Mouse (Mus musculus): ENCODE results near the gene Arid1b.
A peak's percentile ranks its signal among the peaks of the same experiment; 100 is the strongest.

The Arid1b gene

DNA sequence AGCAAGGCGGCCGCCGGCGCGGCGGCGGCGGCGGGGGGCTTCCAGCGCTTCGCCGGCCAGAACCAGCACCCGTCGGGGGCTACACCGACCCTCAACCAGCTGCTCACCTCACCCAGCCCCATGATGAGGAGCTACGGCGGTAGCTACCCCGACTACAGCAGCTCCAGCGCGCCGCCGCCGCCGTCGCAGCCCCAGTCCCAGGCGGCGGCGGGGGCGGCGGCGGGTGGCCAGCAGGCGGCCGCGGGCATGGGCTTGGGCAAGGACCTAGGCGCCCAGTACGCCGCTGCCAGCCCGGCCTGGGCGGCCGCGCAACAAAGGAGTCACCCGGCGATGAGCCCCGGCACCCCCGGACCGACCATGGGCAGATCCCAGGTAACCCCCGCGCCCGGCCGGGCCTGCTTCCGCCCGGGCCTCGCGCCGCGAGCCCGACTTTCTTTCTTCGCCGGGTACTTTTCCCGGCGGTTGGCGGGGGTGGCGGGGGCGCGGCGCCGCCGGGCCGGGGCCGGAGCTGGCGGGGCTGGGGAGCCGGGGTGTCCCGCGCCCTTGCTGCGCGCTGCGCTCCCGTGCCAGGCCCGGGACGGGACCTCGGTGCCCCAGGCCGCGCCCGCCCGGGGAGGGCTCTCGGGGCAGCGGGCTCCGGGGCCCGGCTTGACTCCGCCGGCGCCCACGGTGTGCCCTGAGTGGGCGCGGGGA is 2.1 kb downstream of the Arid1b start:
- peak; percentile 66 to 80 for DNase-seq

DNA sequence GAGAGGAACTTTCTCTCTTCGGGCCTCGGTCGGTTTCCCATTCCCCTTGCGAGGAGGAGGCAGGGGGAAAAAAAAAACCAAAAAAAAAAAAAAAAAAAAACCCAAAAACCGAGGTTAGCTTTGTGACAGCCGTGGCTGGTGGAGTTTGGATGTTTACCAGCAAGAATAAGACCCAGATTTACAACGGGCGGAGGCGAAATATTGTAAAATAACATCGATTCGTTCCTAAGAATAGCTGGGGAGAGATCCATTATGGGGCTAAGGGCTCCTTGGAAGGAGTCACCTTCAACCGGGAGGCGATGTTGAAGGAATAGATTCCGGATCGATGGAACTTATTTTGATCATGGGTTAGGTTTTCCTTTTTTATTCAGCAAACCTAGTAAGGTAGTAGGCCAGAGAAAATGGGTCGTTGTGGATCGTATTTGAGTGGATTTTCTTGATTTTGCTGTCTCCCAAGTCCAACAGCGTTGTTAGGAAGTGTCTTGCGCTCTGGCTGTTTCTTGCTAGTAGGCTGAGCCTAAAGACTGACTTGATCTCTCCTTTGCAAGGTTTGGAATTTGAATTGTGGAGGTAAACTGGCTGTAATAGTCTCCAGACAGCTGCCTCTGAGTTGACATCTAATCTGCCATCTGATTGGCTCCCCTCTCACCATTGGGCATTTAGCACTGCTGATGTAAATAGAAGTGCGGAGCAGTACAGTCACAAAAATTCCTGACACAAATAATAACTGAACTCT is 2.9 kb downstream of the Arid1b start:
- DNase-seq, result peak in 1 of 2 experiments; percentile 47

DNA sequence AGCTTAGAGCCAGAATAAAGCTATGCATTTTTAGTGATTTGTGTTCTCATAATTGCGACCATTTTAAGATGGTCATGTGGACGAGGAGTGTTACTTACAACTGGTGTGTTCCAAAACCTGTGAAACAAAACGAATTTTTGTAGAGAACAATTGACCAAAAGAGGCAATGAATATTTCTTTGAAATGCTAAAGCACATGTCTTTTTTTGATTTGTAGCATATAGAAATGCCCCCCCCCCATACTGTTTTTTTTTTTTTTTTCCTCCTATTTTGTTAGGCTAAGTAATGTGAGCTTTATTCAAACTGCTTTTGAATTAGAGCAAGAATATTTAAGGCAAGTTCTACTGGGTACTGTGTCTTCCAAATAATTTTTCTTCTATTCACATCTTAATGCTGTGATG is 3.8 kb downstream of the Arid1b start:
- DNase-seq, result no peak

DNA sequence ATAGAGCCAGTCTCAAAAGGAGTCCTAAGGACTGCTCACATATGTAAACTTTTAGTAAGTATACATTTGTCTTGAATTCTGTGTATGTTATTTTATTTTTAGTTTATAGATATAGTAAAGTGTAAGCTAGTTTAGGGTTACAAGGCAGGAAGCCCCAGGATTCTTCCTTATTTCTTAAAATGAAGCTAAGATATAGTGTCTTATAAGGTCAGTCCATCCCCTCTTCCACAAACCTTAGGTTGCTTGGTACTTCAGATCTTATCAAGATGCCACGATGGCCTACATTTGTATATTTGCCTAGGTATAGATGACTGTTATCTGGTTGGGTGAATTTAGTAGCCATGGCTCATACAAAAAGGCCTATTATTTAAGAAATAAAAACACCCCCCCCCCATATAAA is 5.1 kb downstream of the Arid1b start:
- DNase-seq, result no peak

DNA sequence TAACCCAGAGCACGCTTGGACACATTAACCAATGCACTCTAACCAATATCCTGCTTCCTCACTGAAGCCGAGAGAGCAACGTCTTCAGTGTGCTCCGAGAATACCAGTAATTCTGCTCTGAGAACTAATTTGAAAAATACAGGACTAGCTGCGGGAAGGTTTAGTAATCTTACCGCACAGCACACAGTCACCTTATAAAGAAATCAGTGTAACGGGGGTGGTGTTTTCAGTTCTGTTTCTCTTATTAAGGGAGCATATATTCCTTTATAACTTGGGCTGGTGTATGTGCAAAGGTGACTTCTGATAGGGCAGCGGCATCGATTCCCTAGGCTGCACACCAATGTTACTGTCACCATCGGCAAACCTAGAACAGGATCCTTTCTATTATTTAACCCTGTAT is 5.9 kb downstream of the Arid1b start:
- no peak for DNase-seq

DNA sequence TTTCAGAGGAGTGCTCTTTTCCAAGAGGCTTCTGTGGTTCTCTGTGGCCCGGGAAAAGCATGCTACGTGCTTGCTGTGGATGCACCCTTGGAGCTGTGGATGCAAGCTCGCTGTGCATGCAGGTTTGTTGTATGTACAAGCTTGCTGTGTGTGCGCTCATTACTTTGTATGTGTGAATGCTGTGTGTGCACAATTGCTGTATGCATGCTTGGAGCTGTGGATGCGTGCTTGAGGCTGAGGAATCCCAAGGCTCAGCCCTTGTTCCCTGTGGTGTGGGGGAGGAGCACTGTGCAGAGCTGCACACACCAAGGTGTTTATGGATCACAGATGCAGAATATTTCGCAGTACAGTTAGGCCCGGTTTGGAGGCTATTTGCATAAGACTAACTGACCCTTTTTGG is 6.7 kb downstream of the Arid1b start:
- DNase-seq, result peak in 1 of 2 experiments; percentile 49

DNA sequence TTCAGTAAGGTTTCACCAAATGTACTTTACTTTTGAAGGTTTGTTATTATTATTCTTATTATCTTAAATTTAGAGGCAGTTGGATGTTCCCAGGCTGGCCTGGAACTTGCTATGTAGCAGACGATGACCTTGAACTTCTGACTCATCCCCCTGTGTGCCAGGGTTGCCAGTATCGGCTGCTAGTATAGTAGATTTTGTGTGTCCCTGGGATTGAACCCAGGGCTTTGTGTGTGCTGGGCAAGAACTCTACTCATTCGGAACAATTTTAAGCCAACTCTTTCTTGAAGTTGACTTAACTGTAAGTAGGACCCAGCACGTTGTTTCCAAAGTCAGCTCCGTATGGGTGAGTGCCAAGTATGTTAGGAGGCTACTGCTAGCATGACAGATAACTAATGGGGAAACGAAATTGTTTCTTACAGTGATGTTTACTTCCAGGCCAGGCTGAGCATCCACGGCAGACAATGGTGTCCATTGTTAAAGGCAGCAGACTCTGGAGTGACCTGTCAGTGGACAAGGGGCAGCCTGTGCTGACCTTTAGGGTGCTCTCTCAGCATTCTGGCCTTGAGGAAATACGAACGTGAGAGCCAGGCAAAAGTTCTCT is 7.5 kb downstream of the Arid1b start:
- DNase-seq, result no peak

DNA sequence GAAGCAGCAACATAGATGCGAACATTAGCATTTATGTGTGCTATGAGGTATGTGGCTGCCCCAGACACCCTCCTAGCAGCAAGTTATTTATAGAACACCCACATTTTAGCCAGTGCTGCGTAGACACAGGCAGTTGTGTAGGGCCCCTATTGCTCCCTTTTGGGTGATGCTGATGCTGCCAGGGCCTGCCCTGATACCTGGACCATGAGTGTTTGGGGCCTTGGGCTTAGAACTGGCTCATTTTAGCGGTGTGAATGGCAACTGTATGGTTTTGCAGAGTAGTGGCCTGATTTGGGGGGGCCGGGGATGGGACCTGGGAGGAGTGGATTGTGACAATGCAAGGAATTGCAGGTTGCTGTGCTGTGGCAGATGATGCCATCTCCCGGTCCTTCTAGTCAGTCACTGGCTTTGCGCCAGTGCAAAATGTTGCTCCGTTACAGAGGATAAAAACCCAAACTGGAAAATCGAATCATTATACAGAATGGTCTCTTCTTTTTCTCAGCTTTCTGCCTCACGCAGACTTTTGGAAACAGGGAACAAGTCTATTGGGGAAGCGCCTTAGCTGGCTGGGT is 8.9 kb downstream of the Arid1b start:
- DNase-seq, result no peak

DNA sequence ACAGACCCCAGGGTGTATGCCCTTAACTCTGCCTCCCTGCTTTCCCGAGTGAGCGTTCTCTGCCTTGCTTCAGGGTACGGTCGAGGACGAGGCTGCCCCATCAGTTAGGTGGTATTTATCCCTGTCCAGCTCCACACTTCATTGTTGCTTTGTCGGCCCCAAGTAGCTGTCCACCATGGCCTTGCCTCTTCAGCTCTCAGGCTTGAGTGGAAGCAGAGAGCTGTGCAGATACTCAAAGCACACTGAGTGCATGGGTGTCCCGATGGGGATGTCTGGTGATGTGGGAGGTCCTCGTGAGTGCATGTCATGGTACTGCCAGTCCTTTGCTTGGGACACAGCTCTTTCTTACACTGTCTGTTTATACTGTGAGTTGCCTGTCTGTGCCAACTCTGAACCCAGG is 10.1 kb downstream of the Arid1b start:
- DNase-seq, result no peak

DNA sequence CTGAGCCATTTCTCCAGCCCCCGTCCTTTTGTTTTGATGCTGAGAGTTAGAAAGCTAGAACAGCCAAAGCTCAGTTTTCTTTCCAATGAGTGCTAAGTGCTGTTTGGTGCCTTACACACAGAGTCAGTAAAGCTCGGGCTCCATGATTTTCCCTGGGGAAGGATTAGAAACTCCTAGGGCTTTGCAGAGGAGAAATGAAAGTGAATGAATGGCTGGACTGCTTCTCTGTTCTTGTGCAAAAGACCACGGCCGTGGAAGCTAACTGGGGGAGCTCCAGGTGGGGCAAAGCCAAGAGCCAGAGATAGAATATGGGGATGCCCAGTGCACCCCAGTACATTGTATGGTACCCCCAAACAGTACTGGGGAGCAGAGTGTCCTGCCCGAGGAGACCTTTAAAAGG is 10.6 kb downstream of the Arid1b start:
- no peak for DNase-seq

DNA sequence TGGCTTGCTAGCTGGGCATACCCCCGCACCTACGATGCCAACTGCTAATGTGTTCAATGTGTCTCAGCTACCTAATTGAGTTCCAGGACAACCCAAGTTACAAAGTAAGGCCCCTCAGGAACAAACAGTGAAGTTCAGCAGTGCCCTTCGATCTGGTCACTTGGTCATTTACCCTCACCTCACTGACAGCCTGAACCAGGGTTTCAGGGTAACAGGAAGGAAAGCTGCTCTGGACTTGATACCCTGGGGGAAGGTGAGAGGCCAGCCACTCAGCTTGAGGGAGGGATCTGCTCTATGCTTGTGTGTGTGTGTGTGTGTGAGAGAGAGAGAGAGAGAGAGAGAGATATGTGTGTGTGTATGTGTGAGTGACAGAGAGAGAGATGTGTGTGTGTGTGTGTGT is 11.2 kb downstream of the Arid1b start:
- no peak for DNase-seq

DNA sequence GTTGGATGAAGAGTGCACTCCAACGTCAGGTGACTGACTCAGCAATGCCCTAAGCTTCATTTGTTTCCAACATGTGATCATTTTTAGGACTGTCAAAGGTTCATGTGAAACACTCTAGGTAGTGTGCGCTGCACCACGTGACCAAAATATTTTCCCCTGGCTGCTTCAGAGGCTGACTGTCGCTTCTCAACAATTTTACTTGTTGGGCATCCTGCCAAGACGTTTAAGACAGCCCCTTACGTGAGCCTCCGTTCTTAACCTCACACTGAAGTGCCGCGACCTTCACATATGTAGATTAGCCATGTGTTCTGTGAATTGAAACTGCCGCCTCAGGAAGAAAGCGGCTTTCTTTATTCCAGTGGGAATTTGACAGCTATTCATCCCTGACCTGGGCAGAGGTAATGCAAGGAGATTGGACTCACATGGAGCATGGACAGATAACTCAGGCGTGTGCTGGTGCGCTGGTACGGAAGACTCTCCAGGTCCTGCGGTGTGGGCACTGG is 13.1 kb downstream of the Arid1b start:
- DNase-seq, result peak; percentile 52 to 64

DNA sequence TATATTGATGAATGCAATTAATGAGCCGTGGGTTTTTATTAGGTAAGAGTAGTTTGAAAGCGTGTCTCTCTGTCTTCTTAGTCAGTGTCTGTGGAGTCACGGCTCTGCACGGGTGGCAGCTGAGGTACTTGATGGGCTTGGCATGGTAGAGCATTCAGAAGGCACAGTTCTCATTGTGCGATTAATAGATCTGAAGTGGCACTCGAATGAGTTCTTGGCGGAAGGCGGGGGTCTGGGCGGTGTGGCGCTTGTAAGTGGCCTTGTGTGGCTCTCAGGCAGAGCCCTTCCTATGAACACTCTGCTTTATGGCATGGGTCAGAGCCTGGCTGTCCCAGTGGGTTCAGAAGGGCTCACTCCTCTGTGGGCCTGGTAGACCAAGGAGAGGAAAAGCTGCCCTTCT is 14.1 kb downstream of the Arid1b start:
- no peak for DNase-seq

DNA sequence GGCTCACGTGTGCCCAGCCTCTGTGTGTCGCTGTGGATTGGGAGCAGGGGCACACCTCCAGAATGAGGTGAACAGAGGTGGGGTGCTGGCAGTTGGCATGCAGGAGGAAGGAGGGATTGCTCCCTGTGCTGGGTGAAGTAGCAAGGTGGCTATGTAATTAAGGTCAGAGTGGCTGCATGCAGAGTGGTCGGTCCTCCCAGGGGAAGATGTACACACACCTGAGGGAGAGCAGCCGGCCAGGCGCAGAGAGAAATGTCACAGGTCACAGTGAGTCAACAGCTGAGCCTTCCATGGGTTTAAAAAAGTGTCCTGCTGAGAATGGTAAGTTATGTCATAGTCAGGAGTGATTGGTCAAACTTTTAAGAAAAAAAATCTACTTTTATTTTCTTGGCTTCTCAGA is 14.6 kb downstream of the Arid1b start:
- no peak for DNase-seq

DNA sequence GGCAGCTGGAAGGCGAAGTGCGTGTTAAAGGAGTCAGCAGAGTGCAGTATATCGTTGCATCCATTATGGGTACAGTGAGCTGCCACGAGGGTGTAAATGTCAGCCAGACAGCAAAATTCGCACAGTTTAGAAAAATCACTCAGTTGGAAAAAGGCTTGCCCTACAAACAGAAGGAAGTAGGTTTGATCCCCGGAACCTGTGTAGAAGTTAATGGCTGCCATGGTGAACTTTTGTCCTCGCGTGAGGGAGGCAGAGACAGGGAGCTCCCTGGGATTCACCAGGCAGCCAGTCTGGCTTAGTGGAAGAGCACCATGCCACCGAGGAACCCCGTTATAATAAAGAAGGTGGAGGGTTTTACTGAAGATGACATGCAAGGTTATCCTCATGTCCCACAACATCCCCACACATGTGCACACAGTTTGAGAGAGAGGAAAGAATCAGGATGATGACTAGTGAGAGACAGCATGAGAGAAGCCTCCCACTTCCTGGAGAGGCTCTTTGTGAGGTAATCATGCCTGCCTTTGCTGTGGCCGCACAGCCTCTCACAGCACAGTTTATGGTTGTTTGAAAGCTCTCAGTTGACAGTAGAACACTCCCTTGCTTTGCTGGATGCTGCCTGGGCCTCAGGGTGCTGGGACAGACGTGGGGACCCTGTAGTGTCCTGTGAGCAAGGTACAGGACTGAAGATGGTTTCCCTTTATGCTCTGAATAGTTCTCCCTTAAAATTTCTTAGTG is 15.6 kb downstream of the Arid1b start:
- no peak for DNase-seq

DNA sequence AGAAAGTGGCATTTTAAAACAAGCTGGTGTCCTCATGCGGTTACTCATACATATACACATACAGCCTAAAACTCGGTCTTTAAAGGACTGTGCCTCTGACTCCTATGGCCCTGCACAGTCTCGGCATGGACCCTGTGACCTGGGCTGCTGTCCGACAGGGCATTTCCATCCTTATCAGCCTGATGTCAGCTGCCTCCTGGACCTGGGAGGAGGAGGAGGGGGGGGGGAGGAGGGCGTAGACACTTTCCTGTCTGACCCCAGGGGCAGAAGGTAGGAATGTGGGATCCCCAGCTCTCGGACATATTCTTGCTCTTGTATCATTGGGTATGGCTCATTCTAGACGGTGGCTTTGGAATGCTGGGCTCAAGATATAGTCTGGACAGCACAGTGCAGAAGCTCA is 16.6 kb downstream of the Arid1b start:
- DNase-seq, result no peak

DNA sequence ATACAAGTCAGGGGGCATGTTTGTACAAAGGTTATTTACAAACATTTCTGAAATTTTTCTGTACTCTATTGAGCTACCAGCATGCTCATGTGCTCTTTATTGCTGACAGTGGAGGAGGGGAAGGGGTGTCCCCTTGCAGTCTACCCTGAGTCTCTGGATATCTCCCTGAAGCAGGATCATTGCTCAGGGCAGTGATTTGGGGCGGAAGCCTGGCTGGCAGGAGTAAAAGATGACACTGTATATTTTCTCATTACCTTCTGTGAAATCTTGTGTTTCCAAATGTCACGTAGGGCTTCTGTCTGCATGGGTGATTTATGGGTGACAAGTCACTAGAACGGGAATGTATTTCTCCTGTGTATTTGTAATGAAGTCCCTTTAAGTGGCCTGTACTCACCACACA is 18.0 kb downstream of the Arid1b start:
- DNase-seq, result no peak

DNA sequence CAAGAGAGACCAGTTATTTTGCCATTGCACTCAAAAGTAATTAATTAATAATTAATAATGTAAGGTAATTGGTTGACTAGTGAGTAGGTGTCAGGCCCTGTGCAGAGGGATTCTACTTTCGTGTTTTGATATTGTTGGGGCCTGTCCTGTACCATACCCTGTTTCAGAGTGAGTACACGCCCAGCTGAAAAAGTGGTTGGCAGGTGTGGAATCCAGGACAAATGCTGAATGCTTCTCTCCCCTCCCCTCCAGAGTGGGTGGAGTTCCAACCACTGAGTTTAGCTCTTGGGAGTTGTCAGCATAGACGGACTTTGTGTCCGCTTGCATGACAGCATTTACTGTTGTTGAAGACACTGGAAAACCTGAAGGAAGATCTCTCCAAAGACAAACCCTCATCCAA is 18.4 kb downstream of the Arid1b start:
- DNase-seq, result no peak

DNA sequence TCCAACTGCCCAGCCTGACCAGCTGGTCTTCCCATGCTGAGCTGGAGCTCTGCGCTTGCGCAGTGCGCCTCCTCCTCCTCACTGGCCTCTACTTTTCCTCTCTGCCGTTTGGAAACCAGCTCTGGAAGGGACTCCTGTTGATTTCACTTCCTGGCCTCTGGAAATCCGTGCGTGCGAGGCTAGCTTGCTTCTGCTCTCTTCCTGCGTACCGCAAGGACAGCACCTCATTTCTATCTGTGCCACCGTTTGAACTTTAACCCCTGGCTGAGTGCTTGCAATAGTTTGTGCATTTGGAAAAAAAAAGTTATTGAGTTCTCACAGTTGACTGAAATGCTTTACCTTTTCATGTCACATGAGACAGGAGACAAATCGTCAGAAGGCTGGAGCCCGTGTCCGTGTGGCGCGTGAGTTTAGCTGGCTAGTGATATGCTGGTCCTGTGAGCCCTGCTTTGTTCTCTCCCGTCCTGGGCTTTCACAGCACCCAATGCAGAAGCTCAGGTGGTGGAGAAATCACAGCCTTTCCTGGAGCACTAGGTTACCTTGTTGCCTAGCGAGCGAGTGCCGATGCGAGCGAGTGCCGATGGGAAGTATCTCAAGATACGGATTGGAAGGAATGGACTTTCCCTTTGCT is 20.3 kb downstream of the Arid1b start:
- no peak for DNase-seq

DNA sequence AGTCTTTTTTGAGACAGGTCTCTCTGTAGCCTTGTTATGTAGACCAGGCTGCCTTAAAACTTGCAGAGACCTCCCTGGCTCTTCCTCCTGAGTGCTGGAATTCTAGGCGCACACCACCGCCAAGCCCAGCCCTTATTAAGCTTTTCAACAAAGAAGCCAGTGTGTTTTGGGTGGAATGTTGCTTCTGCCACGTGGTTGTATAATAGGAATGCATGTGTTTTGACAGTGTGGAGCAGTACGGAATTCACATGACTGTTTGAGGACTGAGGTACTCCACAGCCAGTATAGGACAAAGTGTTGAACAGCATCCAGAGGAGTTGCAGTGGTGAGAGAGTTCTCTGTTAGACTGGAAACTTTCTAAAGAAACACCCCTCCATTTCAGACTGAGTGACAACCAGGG is 22.3 kb downstream of the Arid1b start:
- DNase-seq, result no peak

DNA sequence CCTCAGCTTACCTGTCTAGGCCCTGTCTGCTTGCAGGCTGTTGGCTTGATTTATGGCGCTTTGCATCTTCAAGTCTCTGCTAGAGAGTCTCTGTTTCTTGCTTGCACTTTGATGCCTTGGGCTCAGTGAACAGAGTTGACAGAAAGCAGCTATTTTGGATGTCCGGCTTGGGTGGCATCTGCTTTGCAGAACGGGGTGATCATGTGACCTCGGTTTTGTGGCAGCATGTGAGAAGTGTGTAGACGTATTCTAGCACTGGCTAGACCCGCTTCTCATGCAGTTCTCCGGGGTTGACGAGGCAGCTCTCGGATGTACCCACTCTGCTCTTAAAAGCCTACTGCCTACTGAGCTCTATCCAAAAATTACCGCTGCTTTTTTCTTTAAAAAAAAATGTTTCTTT is 22.9 kb downstream of the Arid1b start:
- DNase-seq, result no peak

DNA sequence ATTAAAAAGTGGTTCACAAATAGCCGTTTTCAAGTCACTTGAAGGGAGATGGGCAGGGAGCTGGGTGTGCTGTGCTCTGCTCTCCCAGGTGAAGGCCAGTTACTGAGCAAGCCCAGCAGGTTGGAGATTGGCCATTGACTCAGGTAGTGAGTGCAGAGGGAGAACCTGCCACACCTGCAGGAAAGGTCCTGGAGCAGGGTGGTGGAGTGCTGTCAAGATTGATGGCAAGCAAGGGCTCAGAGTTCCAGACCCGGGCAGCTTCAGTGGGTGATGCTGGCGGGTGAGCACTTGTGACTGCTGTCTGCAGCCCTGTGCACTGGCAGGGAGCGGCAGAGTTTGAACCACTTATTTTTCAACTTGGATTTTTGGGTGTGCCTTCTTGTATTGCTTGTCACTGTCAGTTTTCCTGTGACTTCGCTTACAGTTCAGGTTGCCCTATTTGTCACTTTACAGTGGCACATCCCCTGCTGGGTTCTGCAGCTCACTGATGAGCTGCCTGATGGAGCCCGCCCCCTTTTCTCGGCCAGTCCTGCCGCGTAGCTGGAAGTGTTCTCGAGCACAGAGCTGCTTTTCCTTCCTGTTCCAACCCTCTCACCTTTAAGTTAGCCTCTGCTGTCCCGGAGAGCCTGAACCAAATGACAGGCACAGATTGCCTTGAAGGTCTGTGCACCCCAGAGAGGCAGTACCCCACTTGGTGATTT is 27.3 kb downstream of the Arid1b start:
- no peak for DNase-seq
